Mouse (Mus musculus) forebrain, embryonic 16.5 days (tissue): ENCODE measurements around the gene Khnyn. TPM values are rescaled to one million over a fixed set of nuclear protein-coding genes. Genes with fewer than 3 reads are reported as not detected.
A peak's percentile ranks its signal among the peaks of the same experiment; 100 is the strongest.

Experiments
- ATAC-seq: fragments of 200-750 bp; cut with Nextera tagmentation; 2 replicates; pipeline ENCODE4 v1.8.0; 2017; ENCODE audit warnings: mild to moderate bottlenecking, moderate library complexity
- H3K27ac ChIP-seq: fragments of 300-500 bp; sonication (generic); 2 replicates; pipeline ENCODE4 v1.5.1; 2014; ENCODE audit warnings: low read length, control low read depth
- H3K27me3 ChIP-seq: fragments of 300-500 bp; sonication (generic); replicated peaks from 2 replicates; pipeline ENCODE4 v1.6.1; 2014; ENCODE audit warnings: low read length; ENCODE audit not compliant: control insufficient read depth, insufficient read depth
- H3K36me3 ChIP-seq: fragments of 300-500 bp; sonication (generic); 2 replicates; pipeline ENCODE4 v1.6.1; 2014; ENCODE audit not compliant: control insufficient read depth, insufficient read depth
- H3K4me1 ChIP-seq: fragments of 300-500 bp; sonication (generic); replicated peaks from 2 replicates; pipeline ENCODE4 v1.6.1; 2014; ENCODE audit warnings: low read length; ENCODE audit not compliant: control insufficient read depth, insufficient read depth
- H3K4me2 ChIP-seq: fragments of 300-500 bp; sonication (generic); 2 replicates; pipeline ENCODE4 v1.6.1; 2014; ENCODE audit warnings: mild to moderate bottlenecking, low read length, control low read depth
- H3K4me3 ChIP-seq: fragments of 300-500 bp; sonication (generic); replicated peaks from 2 replicates; pipeline ENCODE4 v1.5.1; 2014; ENCODE audit warnings: mild to moderate bottlenecking, low read length, control low read depth
- H3K9ac ChIP-seq: fragments of 300-500 bp; sonication (generic); replicated peaks from 2 replicates; pipeline ENCODE4 v1.6.1; 2014; ENCODE audit warnings: low read depth, low read length, control low read depth
- H3K9me3 ChIP-seq: fragments of 300-500 bp; sonication (generic); 2 replicates; pipeline ENCODE4 v1.6.1; 2016; ENCODE audit warnings: low read length; ENCODE audit not compliant: control insufficient read depth
- WGBS: fragments of 180-500 bp; shearing (Covaris S2); extraction: QIAGEN DNeasy Blood & Tissue Kit; methylation state at CpG from one replicate; pipeline ENCODE4 v1.1.7; 2014; 5-methylcytosine and 5-hydroxymethylcytosine counted together
- polyA plus RNA-seq: library from polyadenylated mRNA; unstranded; fragments of >200 nt; fragmentation: Nextera tagmentation; extraction: Ambion mirVana; gene quantifications from 2 replicates; pipeline ENCODE4 v1.2.1, GENCODE M21; 2015

Gene Khnyn
- polyA plus RNA-seq, 1 experiment from 2014 or later, result 10.3 TPM

DNA sequence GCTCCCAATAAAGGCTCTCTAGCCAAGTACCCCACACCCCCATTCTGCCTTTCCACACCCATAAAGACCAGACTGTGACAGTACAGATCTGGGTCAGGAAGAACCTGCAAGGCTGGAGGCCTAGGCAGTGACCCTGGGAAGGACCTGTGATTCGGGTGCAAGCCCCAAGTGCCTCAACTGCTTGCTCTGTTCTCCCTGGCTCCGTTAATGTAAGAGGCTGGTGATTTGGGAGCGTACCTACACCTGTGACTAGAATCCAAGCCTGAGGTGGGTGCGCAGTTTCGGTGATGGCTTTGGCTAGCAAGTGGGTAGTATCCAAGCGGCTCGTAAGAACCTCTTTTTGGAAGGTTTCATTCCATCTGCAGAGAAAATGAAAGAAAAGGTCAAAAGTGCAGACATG lies 14.2 kb downstream of the Khnyn start:
- H3K9me3 ChIP-seq, result no peaks in the 10 kb centered on the region
- no peak overlapping the region for H3K4me3 ChIP-seq
- no peaks in the 10 kb centered on the region for H3K27me3 ChIP-seq
- no peak for ATAC-seq
- H3K9ac ChIP-seq, result no peak overlapping the region
- H3K4me1 ChIP-seq, result peaks cover 16% of the 10 kb centered on the region
- H3K27ac ChIP-seq, result no peak overlapping the region
- peaks cover 4% of the 10 kb centered on the region; the same call in 1 of the 2 replicates for H3K36me3 ChIP-seq
- H3K4me2 ChIP-seq, result no peak overlapping the region
- 93% methylated on average over 7 of the region's 7 CpGs for WGBS

- WGBS, result 2% methylated on average over 39 of the region's 39 CpGs
- H3K27ac ChIP-seq, result peak within 1 kb of the TSS; percentile 83
- peaks cover 2% of the 10 kb centered on the region; the same call in 1 of the 2 replicates for H3K36me3 ChIP-seq
- peak; percentile 97 for ATAC-seq
- no peaks in the 10 kb centered on the region for H3K9me3 ChIP-seq
- H3K9ac ChIP-seq, result peak within 1 kb of the TSS; percentile 69
- H3K27me3 ChIP-seq, result no peaks in the 10 kb centered on the region
- peak within 1 kb of the TSS; percentile 63 for H3K4me3 ChIP-seq
- peaks cover 16% of the 10 kb centered on the region for H3K4me1 ChIP-seq
- peak within 1 kb of the TSS; percentile 92 for H3K4me2 ChIP-seq
Observed at GRCm38 (mm10) chr14:55899701-55900413, 15.1 kb downstream of the Khnyn start, which contains the start of gene Sdr39u1. TSS of gene Sdr39u1 (minus strand) at chr14:55900293.

DNA sequence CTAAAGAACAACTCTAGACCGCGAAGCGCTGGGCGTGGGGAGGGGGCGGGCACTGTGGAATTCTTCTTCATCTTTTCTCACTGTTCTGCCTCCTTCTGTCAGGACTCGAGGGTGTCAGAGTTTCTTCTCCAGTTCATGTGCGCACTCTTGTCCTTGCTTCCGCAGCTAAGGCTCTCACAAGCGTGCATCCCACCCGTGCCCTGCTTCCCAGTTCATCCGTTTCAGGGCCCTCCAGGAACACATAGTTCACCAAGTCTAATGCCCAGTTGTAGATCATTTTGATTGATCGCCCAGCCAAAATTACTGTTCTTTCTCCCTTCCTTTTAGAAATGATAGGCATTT lies 15.6 kb downstream of the Khnyn start:
- WGBS, result 9% methylated on average over 12 of the region's 12 CpGs
- Histone ChIP-seq H3K27me3 (no peaks in the 10 kb centered on the region), H3K4me3 (peak overlapping the region; percentile 63), H3K4me1 (peaks cover 16% of the 10 kb centered on the region), H3K36me3 (peaks cover 2% of the 10 kb centered on the region; the same call in 1 of the 2 replicates), H3K9me3 (no peaks in the 10 kb centered on the region), H3K9ac (peak overlapping the region; percentile 69), H3K27ac (peak overlapping the region; percentile 83), H3K4me2 (peak overlapping the region; percentile 92)
- no peak for ATAC-seq

DNA sequence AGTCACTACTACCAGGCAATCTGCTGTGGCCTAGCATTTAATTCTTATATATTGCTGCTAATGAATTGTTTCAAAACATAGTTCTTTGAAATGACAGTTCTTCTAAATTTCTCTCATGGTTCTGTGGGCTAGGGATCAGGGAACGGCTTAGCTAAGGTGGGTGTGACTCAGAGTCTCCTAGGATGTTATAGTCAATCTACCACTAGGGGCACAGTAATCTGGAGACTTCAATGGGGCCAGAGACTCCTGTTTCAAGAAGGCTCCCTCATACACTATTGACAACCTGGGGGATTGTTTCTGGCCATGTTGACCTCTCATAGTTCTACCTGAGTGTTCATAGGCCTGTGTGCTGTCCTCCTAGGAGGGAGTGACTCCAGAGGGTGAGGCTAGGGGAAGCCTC lies 20.8 kb downstream of the Khnyn start:
- no peak overlapping the region for H3K4me2 ChIP-seq
- H3K4me1 ChIP-seq, result peaks cover 7% of the 10 kb centered on the region
- H3K9me3 ChIP-seq, result no peaks in the 10 kb centered on the region
- H3K27ac ChIP-seq, result no peak overlapping the region
- no peak overlapping the region for H3K9ac ChIP-seq
- H3K4me3 ChIP-seq, result no peak overlapping the region
- 29% methylated on average over 1 of the region's 1 CpGs for WGBS
- no peak for ATAC-seq
- no peaks in the 10 kb centered on the region for H3K27me3 ChIP-seq
- H3K36me3 ChIP-seq, result no peaks in the 10 kb centered on the region

- 66% methylated on average over 4 of the region's 4 CpGs for WGBS
- no peaks in the 10 kb centered on the region for H3K4me1 ChIP-seq
- H3K4me2 ChIP-seq, result no peak overlapping the region
- no peak overlapping the region for H3K9ac ChIP-seq
- no peak overlapping the region for H3K4me3 ChIP-seq
- ATAC-seq, result no peak
- H3K36me3 ChIP-seq, result no peaks in the 10 kb centered on the region
- no peaks in the 10 kb centered on the region for H3K9me3 ChIP-seq
- H3K27me3 ChIP-seq, result no peaks in the 10 kb centered on the region
- H3K27ac ChIP-seq, result no peak overlapping the region
Observed at GRCm38 (mm10) chr14:55913406-55913805, 28.7 kb downstream of the Khnyn start.

- Histone ChIP-seq H3K36me3 (no peaks in the 10 kb centered on the region), H3K9ac (no peak overlapping the region), H3K27ac (no peak overlapping the region), H3K27me3 (no peaks in the 10 kb centered on the region), H3K4me3 (no peak overlapping the region), H3K4me2 (0 out of 2 replicates have a peak overlapping the region, but pooled peaks have one; percentile 5), H3K4me1 (no peaks in the 10 kb centered on the region), H3K9me3 (no peaks in the 10 kb centered on the region)
- ATAC-seq, result peak; percentile 88
- WGBS, result 42% methylated on average over 14 of the region's 14 CpGs
Observed at GRCm38 (mm10) chr14:55918240-55919082, 33.7 kb downstream of the Khnyn start.

- Histone ChIP-seq H3K4me1 (no peaks in the 10 kb centered on the region), H3K9me3 (no peaks in the 10 kb centered on the region), H3K4me2 (no peak overlapping the region), H3K4me3 (no peak overlapping the region), H3K36me3 (no peaks in the 10 kb centered on the region), H3K27me3 (no peaks in the 10 kb centered on the region), H3K27ac (no peak overlapping the region), H3K9ac (no peak overlapping the region)
- 92% methylated on average over 7 of the region's 7 CpGs for WGBS
- no peak for ATAC-seq
Observed at GRCm38 (mm10) chr14:55922475-55923232, 37.9 kb downstream of the Khnyn start.

DNA sequence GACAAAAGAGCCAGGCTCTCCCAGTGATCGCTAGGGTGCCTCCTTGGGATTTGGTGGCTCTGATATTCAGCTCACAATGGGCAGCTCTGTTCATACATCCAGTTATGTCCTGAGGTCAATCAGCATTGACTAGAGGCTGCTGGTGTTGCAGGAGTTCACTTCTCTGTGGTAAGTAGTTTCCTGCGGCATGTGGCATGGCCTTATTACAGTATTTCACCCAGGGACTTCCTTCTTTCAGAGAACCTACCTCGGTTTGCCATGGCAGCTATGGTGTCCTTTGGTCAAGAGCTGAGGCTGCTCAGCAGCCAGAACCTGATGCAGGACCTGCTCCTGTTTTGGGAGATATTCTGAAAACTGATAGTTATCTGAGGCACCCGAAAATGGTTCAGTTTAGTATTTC lies 42.1 kb downstream of the Khnyn start:
- Histone ChIP-seq H3K4me2 (no peak overlapping the region), H3K9me3 (no peaks in the 10 kb centered on the region)
- 91% methylated on average over 4 of the region's 4 CpGs for WGBS

More for the DNA sequence above, 42.1 kb downstream of the Khnyn start:
- no peaks in the 10 kb centered on the region for H3K4me1 ChIP-seq
- H3K36me3 ChIP-seq, result no peaks in the 10 kb centered on the region
- H3K9ac ChIP-seq, result no peak overlapping the region
- H3K27ac ChIP-seq, result no peak overlapping the region
- no peak overlapping the region for H3K4me3 ChIP-seq
- H3K27me3 ChIP-seq, result no peaks in the 10 kb centered on the region
- ATAC-seq, result no peak
